8 mouse cellular contexts compared by ENCODE assay signal in genomic region chr1:106511593-106511992, GRCm38 (mm10).
DNase-seq lines count a peak whose midpoint lies in the region; ATAC-seq and TF ChIP-seq lines count a peak whose summit lies in the region.

No protein-coding gene starts in this region.

- H3K4me2 ChIP-seq in lung, embryonic 15.5 days: no peak overlapping the region

- H3K9ac ChIP-seq in lung, embryonic 15.5 days: no peak overlapping the region

- ATAC-seq in CD4-positive, CD25-positive, alpha-beta regulatory T cell, adult 4 months: peak; percentile 71
- ATAC-seq in lung, embryonic 15.5 days (ENCODE audit: borderline replicate concordance, extremely low read depth, low FRiP score, low TSS enrichment): peak; percentile 61; the same call in 1 of the 2 replicates

- H3K27me3 ChIP-seq in forebrain, embryonic 10.5 days (ENCODE audit: poor library complexity, severe bottlenecking): no peaks in the 10 kb centered on the region
- no peaks in the 10 kb centered on the region for H3K27me3 ChIP-seq in lung, embryonic 15.5 days

- no peak overlapping the region for H3K27ac ChIP-seq in bone marrow, adult 2 months (ENCODE audit: control insufficient read depth, insufficient read depth, low read depth, low read length, poor library complexity)
- no peak overlapping the region for H3K27ac ChIP-seq in forebrain, embryonic 10.5 days
- H3K27ac ChIP-seq in lung, embryonic 15.5 days: no peak overlapping the region
- H3K27ac ChIP-seq in olfactory bulb, adult 2 months (ENCODE audit: insufficient read depth, low read depth, low read length): no peak overlapping the region

- no peak for TF ChIP-seq POLR2A in bone marrow, adult 2 months (IDR thresholded peaks at IDR 0.05; ENCODE audit: borderline replicate concordance, control insufficient read depth, low read depth, low read length)
- TF ChIP-seq POLR2A in olfactory bulb, adult 2 months (IDR thresholded peaks at IDR 0.05; ENCODE audit: insufficient read depth, low read depth, low read length): no peak

- H3K4me1 ChIP-seq in bone marrow, adult 2 months (ENCODE audit: control insufficient read depth, insufficient read depth, low read length): no peaks in the 10 kb centered on the region; the same call in 1 of the 2 replicates
- H3K4me1 ChIP-seq in forebrain, embryonic 10.5 days: peaks cover 2% of the 10 kb centered on the region
- peaks cover 6% of the 10 kb centered on the region for H3K4me1 ChIP-seq in lung, embryonic 15.5 days
- H3K4me1 ChIP-seq in olfactory bulb, adult 2 months (ENCODE audit: control insufficient read depth, insufficient read depth, low read length): peaks cover 2% of the 10 kb centered on the region

- H3K36me3 ChIP-seq in forebrain, embryonic 10.5 days (replicated peaks): no peaks in the 10 kb centered on the region
- no peaks in the 10 kb centered on the region for H3K36me3 ChIP-seq in lung, embryonic 15.5 days

- peak; percentile 56 for DNase-seq in forebrain, embryonic 10.5 days (ENCODE audit: extremely low spot score, low spot score)
- peak; percentile 39 for DNase-seq in heart, postnatal 25 days (ENCODE audit: low spot score)
- DNase-seq in large intestine, adult 2 months (ENCODE audit: low read depth, low spot score): peak; percentile 45
- peak; percentile 54 to 63 for DNase-seq in thymus, adult 18-20 months

- H3K9me3 ChIP-seq in forebrain, embryonic 10.5 days: no peaks in the 10 kb centered on the region
- H3K9me3 ChIP-seq in lung, embryonic 15.5 days: no peaks in the 10 kb centered on the region

- peak; percentile 95 for TF ChIP-seq CTCF in bone marrow, adult 2 months (IDR thresholded peaks at IDR 0.05; ENCODE audit: control insufficient read depth, insufficient read depth, low read length)
- TF ChIP-seq CTCF in olfactory bulb, adult 2 months (IDR thresholded peaks at IDR 0.05; ENCODE audit: insufficient read depth, low read depth, low read length): peak; percentile 50

- H3K4me3 ChIP-seq in bone marrow, adult 2 months (replicated peaks; ENCODE audit: control insufficient read depth, low read depth, low read length): no peak overlapping the region
- no peak overlapping the region for H3K4me3 ChIP-seq in forebrain, embryonic 10.5 days
- no peak overlapping the region for H3K4me3 ChIP-seq in lung, embryonic 15.5 days
- H3K4me3 ChIP-seq in olfactory bulb, adult 2 months (ENCODE audit: insufficient read depth, low read depth, low read length): no peak overlapping the region

- WGBS in bone marrow, adult 2 months: 7% methylated on average over 6 of the region's 6 CpGs
- WGBS in forebrain, embryonic 10.5 days: 27% methylated on average over 6 of the region's 6 CpGs
- WGBS in large intestine, adult 2 months: 16% methylated on average over 6 of the region's 6 CpGs
- 14% methylated on average over 6 of the region's 6 CpGs for WGBS in lung, embryonic 15.5 days
- 24% methylated on average over 6 of the region's 6 CpGs for WGBS in olfactory bulb, adult 2 months

- intact Hi-C loops in heart, postnatal 25 days (cut with DNase I): loop anchor here (1.0 to 10.0 kb wide), 5 partner anchors 84 to 447 kb away; no protein-coding TSS in a partner anchor
